Mouse (Mus musculus) embryonic facial prominence, embryonic 11.5 days (tissue): ENCODE data around the gene Rnf216. TPM values are rescaled to one million over a fixed set of nuclear protein-coding genes. Genes with fewer than 3 reads are reported as not detected.
A peak's percentile ranks its signal among the peaks of the same experiment; 100 is the strongest.

Experiments used
- ATAC-seq: fragments of 200-750 bp; cut with Nextera tagmentation; replicated peaks from 2 replicates; pipeline ENCODE4 v1.8.0; 2017; ENCODE audit warnings: low read depth; ENCODE audit not compliant: insufficient number of reproducible peaks, low FRiP score, low TSS enrichment
- DNase-seq: peaks from one replicate; pipeline ENCODE4 v3.0.0-alpha.2; 2015; ENCODE audit warnings: low spot score
- H3K27ac ChIP-seq: fragments of 300-500 bp; sonication (generic); replicated peaks from 2 replicates; pipeline ENCODE4 v1.5.1; 2014; ENCODE audit warnings: mild to moderate bottlenecking, low read depth, low read length, control low read depth
- H3K27me3 ChIP-seq: fragments of 300-500 bp; sonication (generic); 2 replicates; pipeline ENCODE4 v1.6.1; 2014; ENCODE audit warnings: mild to moderate bottlenecking, low read length, moderate library complexity, mixed read lengths; ENCODE audit not compliant: control insufficient read depth, insufficient read depth
- H3K36me3 ChIP-seq: fragments of 300-500 bp; sonication (generic); replicated peaks from 2 replicates; pipeline ENCODE4 v1.6.1; 2014; ENCODE audit warnings: low read depth, mild to moderate bottlenecking, low read length, moderate library complexity, mixed read lengths; ENCODE audit not compliant: control insufficient read depth, insufficient read depth
- H3K4me1 ChIP-seq: fragments of 300-500 bp; sonication (generic); 2 replicates; pipeline ENCODE4 v1.6.1; 2014; ENCODE audit warnings: low read length, mixed read lengths; ENCODE audit not compliant: control insufficient read depth, insufficient read depth
- H3K4me2 ChIP-seq: fragments of 300-500 bp; sonication (generic); 2 replicates; pipeline ENCODE4 v1.6.1; 2014; ENCODE audit warnings: low read depth, mild to moderate bottlenecking, control low read depth, low read length, moderate library complexity
- H3K4me3 ChIP-seq: fragments of 300-500 bp; sonication (generic); 2 replicates; pipeline ENCODE4 v1.5.1; 2014; ENCODE audit warnings: low read depth, low read length, control low read depth
- H3K9ac ChIP-seq: fragments of 300-500 bp; sonication (generic); replicated peaks from 2 replicates; pipeline ENCODE4 v1.6.1; 2014; ENCODE audit warnings: mild to moderate bottlenecking, control low read depth, low read length
- H3K9me3 ChIP-seq: fragments of 300-500 bp; sonication (generic); replicated peaks from 2 replicates; pipeline ENCODE4 v1.6.1; 2016; ENCODE audit warnings: mild to moderate bottlenecking, low read length, inconsistent platforms, mixed read lengths; ENCODE audit not compliant: control insufficient read depth
- WGBS: fragments of 180-500 bp; shearing (Covaris S2); extraction: QIAGEN DNeasy Blood & Tissue Kit; methylation state at CpG from one replicate; pipeline ENCODE4 v1.1.7; 2014; 5-methylcytosine and 5-hydroxymethylcytosine counted together
- polyA plus RNA-seq: library from polyadenylated mRNA; unstranded; fragments of >200 nt; fragmentation: Nextera tagmentation; extraction: Ambion mirVana; gene quantifications from 2 replicates; pipeline ENCODE4 v1.2.1, GENCODE M21; 2014

The Rnf216 gene
- polyA plus RNA-seq, 1 experiment from 2014 or later = 35.6 TPM

DNA sequence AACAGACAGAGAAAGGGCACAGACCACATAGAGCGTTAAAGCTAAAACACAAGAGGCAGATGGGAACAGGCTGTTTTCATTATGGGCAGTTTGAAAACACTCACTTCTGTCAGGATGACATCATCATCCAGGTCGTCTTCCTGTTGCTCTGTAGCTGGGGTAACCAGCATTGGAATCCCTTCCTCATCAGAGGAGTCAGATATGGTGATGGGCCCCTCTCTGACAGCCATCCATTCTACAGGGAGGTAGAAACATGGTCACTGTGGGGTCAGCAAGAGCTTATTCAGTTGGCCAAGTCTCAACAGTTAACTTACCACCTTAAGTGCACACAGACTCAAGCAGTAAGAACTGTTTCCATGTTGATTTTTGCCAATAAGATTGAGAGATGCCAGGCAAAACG is 19.9 kb downstream of the Rnf216 start:
- ATAC-seq (no peak), DNase-seq (peak; percentile 15)
- no peak overlapping the region for H3K4me2 ChIP-seq
- no peaks in the 10 kb centered on the region for H3K27me3 ChIP-seq
- no peak overlapping the region for H3K27ac ChIP-seq
- H3K4me1 ChIP-seq = no peaks in the 10 kb centered on the region
- no peak overlapping the region for H3K9ac ChIP-seq
- WGBS = 59% methylated on average over 3 of the region's 3 CpGs
- no peaks in the 10 kb centered on the region; the same call in 1 of the 2 replicates for H3K36me3 ChIP-seq
- H3K9me3 ChIP-seq = no peaks in the 10 kb centered on the region
- H3K4me3 ChIP-seq = no peak overlapping the region

DNA sequence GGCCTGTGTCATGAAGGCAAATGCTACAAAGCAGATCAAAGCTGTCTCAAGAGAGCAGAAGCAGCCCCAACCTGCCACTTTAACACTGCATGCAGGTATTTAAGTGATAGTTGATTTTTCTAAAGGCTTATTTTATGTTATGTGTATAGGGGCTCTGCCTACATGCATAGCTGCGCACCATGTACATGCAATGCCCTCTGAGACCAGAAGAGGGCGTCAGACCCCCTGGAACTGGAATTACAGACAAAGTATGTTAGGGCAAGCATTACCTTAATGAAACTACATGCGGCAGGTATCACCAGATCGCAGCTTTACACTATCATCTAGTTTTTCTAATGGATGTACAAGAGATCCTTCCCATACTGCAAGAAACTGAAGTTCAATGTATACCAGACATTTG is 27.9 kb downstream of the Rnf216 start:
- H3K9me3 ChIP-seq = no peaks in the 10 kb centered on the region
- ATAC-seq (no peak), DNase-seq (peak; percentile 42)
- peaks cover 2% of the 10 kb centered on the region for H3K36me3 ChIP-seq
- H3K4me3 ChIP-seq = no peak overlapping the region
- no peak overlapping the region for H3K4me2 ChIP-seq
- no peak overlapping the region for H3K27ac ChIP-seq
- H3K4me1 ChIP-seq = no peaks in the 10 kb centered on the region
- 68% methylated on average over 4 of the region's 4 CpGs for WGBS
- no peaks in the 10 kb centered on the region for H3K27me3 ChIP-seq
- H3K9ac ChIP-seq = no peak overlapping the region

DNA sequence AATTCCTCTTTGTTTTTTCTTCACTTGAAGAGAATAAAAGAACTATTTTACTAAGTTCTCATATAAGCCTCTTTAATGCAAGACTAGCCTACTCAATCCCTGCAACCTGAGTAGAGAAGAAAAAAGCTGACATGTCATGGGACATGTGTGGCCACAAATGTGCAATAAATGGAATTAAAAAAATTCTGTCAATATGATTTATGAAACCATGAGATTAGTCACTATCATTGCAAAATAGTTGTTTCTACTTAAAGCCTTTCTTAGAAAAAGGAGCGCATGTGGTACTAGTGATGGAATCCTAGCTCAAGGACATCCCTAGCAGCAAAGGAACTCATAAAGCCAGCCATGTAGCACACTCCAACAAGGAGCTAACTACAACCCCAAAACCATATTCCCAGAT is 33.0 kb downstream of the Rnf216 start:
- Histone ChIP-seq H3K4me2 (no peak overlapping the region), H3K4me3 (no peak overlapping the region), H3K4me1 (no peaks in the 10 kb centered on the region), H3K27me3 (no peaks in the 10 kb centered on the region), H3K27ac (no peak overlapping the region), H3K9ac (no peak overlapping the region), H3K9me3 (no peaks in the 10 kb centered on the region), H3K36me3 (peaks cover 3% of the 10 kb centered on the region)
- 100% methylated on average over 1 of the region's 1 CpGs for WGBS
- DNase-seq (no peak), ATAC-seq (no peak)

DNA sequence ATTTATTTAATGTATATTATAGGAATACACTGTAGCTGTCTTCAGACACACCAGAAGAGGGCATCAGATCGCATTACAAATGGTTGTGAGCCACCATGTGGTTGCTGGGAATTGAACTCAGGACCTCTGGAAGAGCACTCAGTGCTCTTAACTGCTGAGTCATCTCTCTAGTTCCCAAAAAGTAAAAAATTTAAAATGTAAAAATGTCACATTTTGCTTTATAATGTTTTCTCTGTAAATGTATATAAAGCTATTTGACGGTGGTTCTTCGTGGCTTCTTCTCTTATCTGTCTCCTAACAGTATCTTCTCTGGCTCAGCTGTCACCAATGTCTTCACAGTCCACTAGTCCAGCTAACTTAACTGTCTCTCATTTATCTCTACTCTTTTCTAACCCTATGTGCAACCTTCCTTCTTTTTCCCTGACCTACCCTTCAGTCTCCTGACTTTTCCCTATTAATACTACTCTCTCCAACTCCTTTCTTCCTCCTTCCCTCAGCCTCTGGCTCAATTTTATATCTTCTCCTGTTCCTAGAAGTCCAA is 36.1 kb downstream of the Rnf216 start:
- no peak for DNase-seq
- Histone ChIP-seq H3K4me2 (no peak overlapping the region), H3K9ac (no peak overlapping the region), H3K9me3 (no peaks in the 10 kb centered on the region), H3K36me3 (peaks cover 3% of the 10 kb centered on the region), H3K27me3 (no peaks in the 10 kb centered on the region), H3K27ac (no peak overlapping the region), H3K4me3 (no peak overlapping the region), H3K4me1 (no peaks in the 10 kb centered on the region)
- 94% methylated on average over 3 of the region's 3 CpGs for WGBS
- ATAC-seq = no peak

DNA sequence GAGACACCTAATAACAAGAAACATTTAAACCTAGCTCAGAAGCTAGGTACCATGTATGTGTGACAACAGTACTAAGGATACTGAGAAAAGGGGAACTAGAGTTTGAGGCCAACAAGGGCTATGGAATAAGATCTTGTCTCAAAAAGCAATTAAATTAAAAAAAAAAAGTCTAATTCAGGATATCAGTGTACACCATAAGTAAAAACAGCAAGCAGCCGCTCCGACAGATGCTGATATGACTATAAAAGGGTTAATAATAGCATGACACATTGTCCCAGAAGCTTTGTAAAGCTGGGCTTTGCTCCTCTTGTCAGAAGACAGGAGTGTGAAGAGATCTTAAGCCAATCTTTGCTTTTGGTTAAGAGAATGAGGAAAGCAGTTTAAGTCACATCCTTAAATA is 36.8 kb downstream of the Rnf216 start:
- no peaks in the 10 kb centered on the region for H3K27me3 ChIP-seq
- no peaks in the 10 kb centered on the region for H3K9me3 ChIP-seq
- 96% methylated on average over 2 of the region's 2 CpGs for WGBS
- DNase-seq (no peak), ATAC-seq (no peak)
- H3K4me1 ChIP-seq = no peaks in the 10 kb centered on the region
- H3K4me3 ChIP-seq = no peak overlapping the region
- H3K4me2 ChIP-seq = no peak overlapping the region
- H3K9ac ChIP-seq = no peak overlapping the region
- no peak overlapping the region for H3K27ac ChIP-seq
- peaks cover 3% of the 10 kb centered on the region for H3K36me3 ChIP-seq

DNA sequence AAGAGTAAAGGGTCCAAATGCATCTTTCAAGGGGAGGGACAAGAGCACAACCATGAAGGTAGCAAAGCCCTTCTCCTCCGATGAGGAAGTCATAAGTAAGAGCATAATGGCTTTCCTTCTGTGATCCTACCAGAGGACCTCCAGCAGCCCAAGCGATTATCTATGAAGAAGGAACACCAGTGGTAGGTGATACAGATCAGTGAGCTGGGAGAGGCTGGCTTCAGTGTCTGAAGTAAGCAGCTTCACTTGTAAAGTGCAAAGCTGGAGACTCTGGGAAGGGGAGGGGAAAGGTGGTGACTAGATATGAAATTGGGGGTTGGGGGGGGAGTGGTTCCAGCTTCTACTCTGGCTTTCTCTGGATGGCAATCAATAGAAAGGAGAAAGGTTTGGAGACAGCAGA is 43.7 kb downstream of the Rnf216 start:
- no peaks in the 10 kb centered on the region for H3K9me3 ChIP-seq
- no peak for ATAC-seq
- no peaks in the 10 kb centered on the region for H3K27me3 ChIP-seq
- 98% methylated on average over 2 of the region's 2 CpGs for WGBS
- H3K4me3 ChIP-seq = no peak overlapping the region
- H3K9ac ChIP-seq = no peak overlapping the region
- no peak for DNase-seq
- no peak overlapping the region for H3K4me2 ChIP-seq
- no peaks in the 10 kb centered on the region for H3K4me1 ChIP-seq
- no peak overlapping the region for H3K27ac ChIP-seq
- peaks cover 2% of the 10 kb centered on the region; the same call in 1 of the 2 replicates for H3K36me3 ChIP-seq

DNA sequence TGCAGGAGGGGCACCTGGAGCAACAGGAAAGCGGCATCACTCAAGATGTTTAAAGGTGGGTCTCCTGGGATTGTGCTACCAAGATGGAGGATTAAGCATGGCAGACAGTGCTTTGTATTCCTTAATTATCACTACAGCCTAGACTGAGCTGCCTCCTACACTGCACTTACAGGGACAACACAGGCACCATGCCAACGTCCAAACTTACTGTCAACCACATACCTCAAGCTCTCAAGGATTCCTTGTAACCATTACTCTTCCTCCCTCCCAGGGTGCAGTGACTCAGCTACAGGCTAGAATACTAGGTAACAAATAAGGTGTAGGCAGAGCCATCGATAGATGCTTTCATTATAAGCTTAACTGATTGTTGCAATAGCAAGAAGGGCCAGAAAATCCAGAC is 44.4 kb downstream of the Rnf216 start:
- H3K9ac ChIP-seq = no peak overlapping the region
- peaks cover 2% of the 10 kb centered on the region; the same call in 1 of the 2 replicates for H3K36me3 ChIP-seq
- no peak overlapping the region for H3K4me2 ChIP-seq
- H3K4me3 ChIP-seq = no peak overlapping the region
- WGBS = 89% methylated on average over 3 of the region's 3 CpGs
- DNase-seq (no peak), ATAC-seq (no peak)
- no peaks in the 10 kb centered on the region for H3K27me3 ChIP-seq
- no peaks in the 10 kb centered on the region for H3K4me1 ChIP-seq
- H3K27ac ChIP-seq = no peak overlapping the region
- H3K9me3 ChIP-seq = no peaks in the 10 kb centered on the region

DNA sequence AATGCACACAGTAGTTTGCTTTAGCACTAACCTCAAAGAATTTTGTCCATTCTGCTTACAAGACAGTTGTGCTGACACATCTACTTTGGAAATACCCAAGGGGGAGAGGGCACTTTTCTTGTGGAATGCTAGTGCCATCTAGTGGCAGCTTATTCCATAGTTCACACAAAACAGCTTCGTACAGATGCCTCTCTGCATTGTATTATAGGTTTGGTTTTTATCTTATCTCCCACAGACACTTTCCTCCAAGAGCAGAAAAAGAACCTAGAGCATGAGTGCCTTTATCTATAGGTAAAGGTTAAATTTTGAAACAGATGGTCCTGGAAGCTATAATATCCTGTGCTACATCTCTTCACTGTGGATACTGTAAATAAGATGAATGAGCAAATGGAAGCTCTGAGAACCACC is 46.2 kb downstream of the Rnf216 start:
- Histone ChIP-seq H3K27me3 (no peaks in the 10 kb centered on the region), H3K27ac (no peak overlapping the region), H3K4me2 (no peak overlapping the region), H3K9me3 (no peaks in the 10 kb centered on the region), H3K36me3 (peaks cover 2% of the 10 kb centered on the region; the same call in 1 of the 2 replicates), H3K4me1 (no peaks in the 10 kb centered on the region), H3K4me3 (no peak overlapping the region), H3K9ac (no peak overlapping the region)
- DNase-seq (peak; percentile 79), ATAC-seq (no peak)
- 21% methylated on average over 1 of the region's 1 CpGs for WGBS
